Mouse (Mus musculus) neural tube, embryonic 14.5 days (tissue): Measurements from ENCODE around the gene Tcstv1. TPM values are rescaled to one million over a fixed set of nuclear protein-coding genes. Genes with fewer than 3 reads are reported as not detected.
"Not testable (repeated sequence)": the region's sequence is repeated elsewhere in the genome, so short reads cannot be mapped to it uniquely, and the experiment has no call there.

Source experiments
- ATAC-seq: fragments of 200-750 bp; cut with Nextera tagmentation; 2 replicates; pipeline ENCODE4 v1.8.0; 2017; ENCODE audit warnings: low read depth, mild to moderate bottlenecking, moderate TSS enrichment, moderate library complexity
- H3K27ac ChIP-seq: fragments of 300-500 bp; sonication (generic); 2 replicates; pipeline ENCODE4 v1.5.1; 2014; ENCODE audit warnings: low read depth, mild to moderate bottlenecking, control low read depth, low read length, moderate library complexity, mixed read lengths
- H3K27me3 ChIP-seq: fragments of 300-500 bp; sonication (generic); 2 replicates; pipeline ENCODE4 v1.6.1; 2014; ENCODE audit warnings: low read length; ENCODE audit not compliant: control insufficient read depth, insufficient read depth
- H3K36me3 ChIP-seq: fragments of 300-500 bp; sonication (generic); 2 replicates; pipeline ENCODE4 v1.6.1; 2014; ENCODE audit warnings: low read length, mixed read lengths; ENCODE audit not compliant: control insufficient read depth, insufficient read depth
- H3K4me1 ChIP-seq: fragments of 300-500 bp; sonication (generic); 2 replicates; pipeline ENCODE4 v1.6.1; 2014; ENCODE audit warnings: low read length; ENCODE audit not compliant: control insufficient read depth, insufficient read depth
- H3K4me2 ChIP-seq: fragments of 300-500 bp; sonication (generic); 2 replicates; pipeline ENCODE4 v1.6.1; 2014; ENCODE audit warnings: mild to moderate bottlenecking, low read depth, low read length, control low read depth
- H3K4me3 ChIP-seq: fragments of 300-500 bp; sonication (generic); 2 replicates; pipeline ENCODE4 v1.5.1; 2014; ENCODE audit warnings: low read depth, low read length, control low read depth, mixed read lengths
- H3K9ac ChIP-seq: fragments of 300-500 bp; sonication (generic); replicated peaks from 2 replicates; pipeline ENCODE4 v1.6.1; 2014; ENCODE audit warnings: low read depth, mild to moderate bottlenecking, control low read depth, low read length, mixed read lengths
- H3K9me3 ChIP-seq: fragments of 300-500 bp; sonication (generic); 2 replicates; pipeline ENCODE4 v1.6.1; 2016; ENCODE audit warnings: low read length; ENCODE audit not compliant: control insufficient read depth
- WGBS: fragments of 180-500 bp; shearing (Covaris S2); extraction: QIAGEN DNeasy Blood & Tissue Kit; methylation state at CpG from one replicate; pipeline ENCODE4 v1.1.7; 2014; 5-methylcytosine and 5-hydroxymethylcytosine counted together
- polyA plus RNA-seq: library from polyadenylated mRNA; unstranded; fragments of >200 nt; fragmentation: Nextera tagmentation; extraction: Ambion mirVana; gene quantifications from 2 replicates; pipeline ENCODE4 v1.2.1, GENCODE M21; 2014

Tcstv1 gene
- polyA plus RNA-seq: not detected in 2 replicates

- ATAC-seq, H3K36me3 ChIP-seq, H3K9ac ChIP-seq, H3K4me1 ChIP-seq, H3K27me3 ChIP-seq, H3K4me3 ChIP-seq, H3K27ac ChIP-seq, H3K4me2 ChIP-seq, H3K9me3 ChIP-seq: not testable (repeated sequence)
- WGBS: 83% methylated on average over 3 of the region's 3 CpGs
These were observed at the start of gene Tcstv1 for GRCm38 (mm10) chr13:119894685-119895084. Gene Tcstv1 (minus strand): TSS chr13:119894785.

GRCm38 (mm10) chr13:119929172-119929571, 34.6 kb upstream of the Tcstv1 start, which contains the start of gene Gm21761:
Gene Gm21761 (minus strand): TSS chr13:119929272.
- not testable (repeated sequence) for H3K36me3 ChIP-seq, H3K9me3 ChIP-seq, H3K9ac ChIP-seq, ATAC-seq, H3K4me1 ChIP-seq, H3K27me3 ChIP-seq, H3K27ac ChIP-seq, H3K4me3 ChIP-seq, H3K4me2 ChIP-seq
- no CpG with 5 or more reads among the region's 5 CpGs for WGBS

- 95% methylated on average over 2 of the region's 3 CpGs for WGBS
- H3K27ac ChIP-seq, H3K9ac ChIP-seq, ATAC-seq, H3K27me3 ChIP-seq, H3K36me3 ChIP-seq, H3K9me3 ChIP-seq, H3K4me3 ChIP-seq, H3K4me1 ChIP-seq, H3K4me2 ChIP-seq: not testable (repeated sequence)
These were observed 30.2 kb upstream of the Tcstv1 start for GRCm38 (mm10) chr13:119924597-119925340.

GRCm38 (mm10) chr13:119916966-119917722, 22.6 kb upstream of the Tcstv1 start:
- WGBS: 89% methylated on average over 4 of the region's 5 CpGs
- ATAC-seq, H3K4me2 ChIP-seq, H3K27ac ChIP-seq, H3K36me3 ChIP-seq, H3K9me3 ChIP-seq, H3K4me1 ChIP-seq, H3K9ac ChIP-seq, H3K27me3 ChIP-seq, H3K4me3 ChIP-seq: not testable (repeated sequence)

- not testable (repeated sequence) for H3K27ac ChIP-seq, H3K4me1 ChIP-seq, H3K36me3 ChIP-seq, H3K4me2 ChIP-seq, H3K9me3 ChIP-seq, H3K4me3 ChIP-seq, ATAC-seq, H3K9ac ChIP-seq, H3K27me3 ChIP-seq
- WGBS: 80% methylated on average over 2 of the region's 2 CpGs
These were observed 21.9 kb upstream of the Tcstv1 start for GRCm38 (mm10) chr13:119916449-119916848.

- H3K27me3 ChIP-seq, H3K4me2 ChIP-seq, H3K27ac ChIP-seq, H3K4me3 ChIP-seq, H3K9me3 ChIP-seq, H3K4me1 ChIP-seq, H3K9ac ChIP-seq, H3K36me3 ChIP-seq, ATAC-seq: not testable (repeated sequence)
- 75% methylated on average over 4 of the region's 5 CpGs for WGBS
These were observed 4.0 kb upstream of the Tcstv1 start for GRCm38 (mm10) chr13:119898549-119898948.

- ATAC-seq, H3K27me3 ChIP-seq, H3K36me3 ChIP-seq, H3K4me3 ChIP-seq, H3K9ac ChIP-seq, H3K4me1 ChIP-seq, H3K27ac ChIP-seq, H3K4me2 ChIP-seq, H3K9me3 ChIP-seq: not testable (repeated sequence)
- 45% methylated on average over 4 of the region's 4 CpGs for WGBS
These were observed 7.7 kb downstream of the Tcstv1 start for GRCm38 (mm10) chr13:119886896-119887295.

- H3K4me1 ChIP-seq, H3K9me3 ChIP-seq, H3K4me2 ChIP-seq, H3K9ac ChIP-seq, H3K27ac ChIP-seq, H3K27me3 ChIP-seq, H3K4me3 ChIP-seq, H3K36me3 ChIP-seq, ATAC-seq: not testable (repeated sequence)
- 84% methylated on average over 6 of the region's 7 CpGs for WGBS
These were observed 30.1 kb downstream of the Tcstv1 start for GRCm38 (mm10) chr13:119864395-119864999.

GRCm38 (mm10) chr13:119862399-119862798, 32.2 kb downstream of the Tcstv1 start:
- not testable (repeated sequence) for H3K4me1 ChIP-seq, ATAC-seq, H3K27me3 ChIP-seq, H3K36me3 ChIP-seq, H3K4me2 ChIP-seq, H3K4me3 ChIP-seq, H3K9me3 ChIP-seq, H3K9ac ChIP-seq, H3K27ac ChIP-seq
- WGBS: no CpG with 5 or more reads among the region's 6 CpGs
